Mouse (Mus musculus) hindbrain, embryonic 13.5 days (tissue): Measurements from ENCODE around the gene Timm13. TPM values are rescaled to one million over a fixed set of nuclear protein-coding genes. Genes with fewer than 3 reads are reported as not detected.

Experiments used
- ATAC-seq: fragments of 200-750 bp; cut with Nextera tagmentation; 2 replicates; pipeline ENCODE4 v1.8.0; 2017; ENCODE audit warnings: moderate TSS enrichment; ENCODE audit not compliant: low FRiP score
- H3K27ac ChIP-seq: fragments of 300-500 bp; sonication (generic); 2 replicates; pipeline ENCODE4 v1.5.1; 2015; ENCODE audit warnings: inconsistent platforms, mild to moderate bottlenecking, moderate library complexity
- H3K27me3 ChIP-seq: fragments of 300-500 bp; sonication (generic); 2 replicates; pipeline ENCODE4 v1.6.1; 2015; ENCODE audit warnings: mild to moderate bottlenecking, inconsistent platforms
- H3K36me3 ChIP-seq: fragments of 300-500 bp; sonication (generic); 2 replicates; pipeline ENCODE4 v1.6.1; 2015; ENCODE audit warnings: mild to moderate bottlenecking, inconsistent platforms
- H3K4me1 ChIP-seq: fragments of 300-500 bp; sonication (generic); replicated peaks from 2 replicates; pipeline ENCODE4 v1.6.1; 2015; ENCODE audit warnings: inconsistent platforms
- H3K4me2 ChIP-seq: fragments of 300-500 bp; sonication (generic); 2 replicates; pipeline ENCODE4 v1.6.1; 2015; ENCODE audit warnings: inconsistent platforms, mild to moderate bottlenecking, moderate library complexity
- H3K4me3 ChIP-seq: fragments of 300-500 bp; sonication (generic); 2 replicates; pipeline ENCODE4 v1.5.1; 2015; ENCODE audit warnings: mild to moderate bottlenecking, inconsistent platforms
- H3K9ac ChIP-seq: fragments of 300-500 bp; sonication (generic); 2 replicates; pipeline ENCODE4 v1.6.1; 2015; ENCODE audit warnings: mild to moderate bottlenecking, inconsistent platforms
- H3K9me3 ChIP-seq: fragments of 300-500 bp; sonication (generic); 2 replicates; pipeline ENCODE4 v1.6.1; 2016; ENCODE audit warnings: inconsistent platforms
- WGBS: fragments of 180-500 bp; shearing (Covaris S2); methylation state at CpG from one replicate; pipeline ENCODE4 v1.1.7; 2015; 5-methylcytosine and 5-hydroxymethylcytosine counted together
- polyA plus RNA-seq: library from polyadenylated mRNA; unstranded; fragments of >200 nt; fragmentation: Nextera tagmentation; extraction: Ambion mirVana; gene quantifications from 2 replicates; pipeline ENCODE4 v1.2.1, GENCODE M21; 2015

Timm13 gene
- polyA plus RNA-seq, 1 experiment from 2014 or later, result 333 TPM

DNA sequence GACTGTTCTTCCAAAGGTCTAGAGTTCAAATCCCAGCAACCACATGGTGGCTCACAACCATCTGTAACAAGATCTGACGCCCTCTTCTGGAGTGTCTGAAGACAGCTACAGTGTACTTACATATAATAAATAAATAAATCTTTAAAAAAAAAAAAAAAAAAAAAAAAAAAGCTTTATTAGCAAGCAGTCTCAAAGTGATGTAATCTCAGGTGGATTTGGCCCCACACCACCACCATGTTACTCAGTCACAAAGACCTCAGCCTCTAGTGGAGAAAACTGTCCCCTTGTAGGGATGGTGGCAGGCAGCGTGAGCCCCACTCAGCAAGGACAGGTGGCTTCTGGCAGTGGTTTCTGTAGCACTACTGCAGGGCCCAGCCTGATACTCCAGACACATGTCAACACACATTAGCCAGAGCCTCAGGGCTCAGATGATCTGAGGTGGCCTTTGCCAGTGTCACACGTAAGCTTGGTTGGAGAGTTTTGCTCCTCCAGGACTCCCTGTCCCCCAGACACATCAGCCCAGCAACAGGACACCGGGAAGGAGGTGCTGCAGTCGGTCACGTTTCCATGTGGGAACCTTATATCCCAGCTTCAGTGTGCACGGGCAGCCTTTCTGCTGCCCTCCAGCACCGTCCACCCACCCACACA is 12.7 kb upstream of the Timm13 start:
- no peaks in the 10 kb centered on the region for H3K9me3 ChIP-seq
- H3K4me2 ChIP-seq, result no peak overlapping the region
- WGBS, result 85% methylated on average over 8 of the region's 8 CpGs
- 0 out of 2 replicates have a peak overlapping the region, but pooled peaks have one; percentile 19 for H3K9ac ChIP-seq
- peaks cover 67% of the 10 kb centered on the region for H3K36me3 ChIP-seq
- H3K27ac ChIP-seq, result no peak overlapping the region
- no peak for ATAC-seq
- peaks cover 33% of the 10 kb centered on the region for H3K4me1 ChIP-seq
- no peaks in the 10 kb centered on the region for H3K27me3 ChIP-seq
- H3K4me3 ChIP-seq, result no peak overlapping the region

- H3K9ac ChIP-seq, result no peak overlapping the region
- no peaks in the 10 kb centered on the region for H3K9me3 ChIP-seq
- no peak for ATAC-seq
- no peak overlapping the region for H3K27ac ChIP-seq
- H3K4me2 ChIP-seq, result no peak overlapping the region
- no peak overlapping the region for H3K4me3 ChIP-seq
- H3K36me3 ChIP-seq, result peaks cover 83% of the 10 kb centered on the region
- H3K27me3 ChIP-seq, result no peaks in the 10 kb centered on the region
- H3K4me1 ChIP-seq, result peaks cover 26% of the 10 kb centered on the region
Observed at GRCm38 (mm10) chr10:80911891-80912290, 11.1 kb upstream of the Timm13 start.

- 91% methylated on average over 4 of the region's 4 CpGs for WGBS
- ATAC-seq, result no peak
- peaks cover 86% of the 10 kb centered on the region for H3K36me3 ChIP-seq
- no peak overlapping the region for H3K27ac ChIP-seq
- no peaks in the 10 kb centered on the region for H3K9me3 ChIP-seq
- H3K9ac ChIP-seq, result no peak overlapping the region
- H3K4me2 ChIP-seq, result no peak overlapping the region
- H3K27me3 ChIP-seq, result no peaks in the 10 kb centered on the region
- H3K4me1 ChIP-seq, result peaks cover 20% of the 10 kb centered on the region
- no peak overlapping the region for H3K4me3 ChIP-seq
Observed at GRCm38 (mm10) chr10:80911354-80911753, 10.6 kb upstream of the Timm13 start.

DNA sequence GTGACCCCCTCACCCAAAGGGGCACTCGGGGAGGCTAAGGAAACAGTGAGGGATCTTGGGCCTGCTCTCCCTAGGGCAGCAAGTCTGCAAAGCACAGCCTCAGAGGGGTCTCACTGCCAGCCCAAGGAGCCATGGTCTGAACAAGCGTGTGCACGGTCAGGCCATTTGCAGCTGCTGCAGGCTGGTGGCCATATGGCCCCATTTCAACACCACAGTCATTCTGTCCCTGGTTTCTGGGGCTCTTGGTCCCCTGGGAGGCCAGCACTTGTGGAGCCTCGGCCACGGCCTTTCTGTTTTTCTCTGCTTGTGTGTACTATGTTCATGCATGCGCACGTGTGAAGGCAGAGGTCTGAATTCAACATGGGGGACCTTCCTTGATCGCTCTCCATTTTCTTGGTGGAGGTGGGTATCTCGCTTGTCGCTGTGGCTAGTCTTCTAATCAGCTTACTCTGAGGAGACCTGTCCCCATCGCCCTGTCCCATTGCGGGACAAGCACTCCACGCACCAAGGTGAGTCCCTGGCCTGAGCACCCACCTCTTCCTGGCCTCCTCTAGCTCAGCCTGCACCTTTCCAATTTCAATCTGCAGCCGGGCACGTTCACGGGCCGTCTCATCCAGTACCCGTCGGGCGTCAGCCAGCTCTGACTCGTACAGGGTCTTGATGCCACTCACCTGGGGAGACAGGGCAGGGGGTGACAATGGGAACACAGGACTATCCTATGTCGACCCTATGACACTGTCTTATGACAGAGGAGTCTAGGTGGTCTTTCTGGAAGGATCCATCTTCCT is 8.8 kb upstream of the Timm13 start:
- no peak overlapping the region for H3K9ac ChIP-seq
- no peaks in the 10 kb centered on the region for H3K27me3 ChIP-seq
- WGBS, result 91% methylated on average over 22 of the region's 22 CpGs
- no peak overlapping the region for H3K4me3 ChIP-seq
- H3K27ac ChIP-seq, result no peak overlapping the region
- peaks cover 3% of the 10 kb centered on the region; the same call in 1 of the 2 replicates for H3K4me1 ChIP-seq
- no peak for ATAC-seq
- peaks cover 91% of the 10 kb centered on the region for H3K36me3 ChIP-seq
- no peak overlapping the region for H3K4me2 ChIP-seq
- H3K9me3 ChIP-seq, result no peaks in the 10 kb centered on the region

- H3K36me3 ChIP-seq, result peaks cover 76% of the 10 kb centered on the region
- H3K9ac ChIP-seq, result no peak overlapping the region
- H3K4me2 ChIP-seq, result no peak overlapping the region
- 92% methylated on average over 11 of the region's 11 CpGs for WGBS
- H3K9me3 ChIP-seq, result no peaks in the 10 kb centered on the region
- ATAC-seq, result no peak
- H3K4me1 ChIP-seq, result peaks cover 9% of the 10 kb centered on the region
- H3K4me3 ChIP-seq, result no peak overlapping the region
- H3K27me3 ChIP-seq, result no peaks in the 10 kb centered on the region
- H3K27ac ChIP-seq, result no peak overlapping the region
Observed at GRCm38 (mm10) chr10:80904709-80905108, 3.9 kb upstream of the Timm13 start.

GRCm38 (mm10) chr10:80904004-80904693 is 3.4 kb upstream of the Timm13 start:
- Histone ChIP-seq H3K36me3 (peaks cover 74% of the 10 kb centered on the region), H3K27ac (no peak overlapping the region), H3K4me2 (no peak overlapping the region), H3K4me1 (peaks cover 14% of the 10 kb centered on the region), H3K4me3 (no peak overlapping the region), H3K9ac (no peak overlapping the region), H3K9me3 (no peaks in the 10 kb centered on the region), H3K27me3 (no peaks in the 10 kb centered on the region)
- WGBS, result 88% methylated on average over 28 of the region's 28 CpGs
- no peak for ATAC-seq

DNA sequence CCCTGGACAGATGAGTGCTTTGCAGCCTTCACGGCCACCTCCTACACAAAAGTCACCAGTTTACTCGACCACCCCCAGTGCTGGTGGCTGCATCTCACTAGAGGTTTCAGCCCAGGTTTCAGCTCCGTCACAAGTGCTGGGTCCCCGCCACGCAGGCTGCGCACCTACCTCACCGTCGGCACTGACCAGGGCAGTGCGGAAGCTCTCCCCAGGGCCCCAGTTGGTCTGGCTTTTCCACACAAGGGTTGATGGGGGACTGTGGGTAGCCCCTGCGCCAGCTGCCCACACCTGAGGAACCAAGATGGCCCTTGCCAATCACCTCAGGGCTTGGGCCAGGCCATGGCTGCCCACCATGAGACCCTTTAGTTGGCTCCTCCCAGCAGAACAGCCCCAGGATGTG is 2.5 kb upstream of the Timm13 start:
- Histone ChIP-seq H3K27ac (no peak overlapping the region), H3K4me1 (peaks cover 22% of the 10 kb centered on the region), H3K9ac (no peak overlapping the region), H3K4me2 (no peak overlapping the region), H3K36me3 (peaks cover 74% of the 10 kb centered on the region), H3K9me3 (no peaks in the 10 kb centered on the region), H3K27me3 (no peaks in the 10 kb centered on the region), H3K4me3 (no peak overlapping the region)
- ATAC-seq, result no peak
- 94% methylated on average over 10 of the region's 10 CpGs for WGBS

- Histone ChIP-seq H3K9ac (peak overlapping the region; percentile 44; the same call in 1 of the 2 replicates), H3K36me3 (peaks cover 66% of the 10 kb centered on the region), H3K9me3 (no peaks in the 10 kb centered on the region), H3K4me3 (no peak overlapping the region), H3K4me1 (peaks cover 30% of the 10 kb centered on the region), H3K4me2 (no peak overlapping the region), H3K27ac (no peak overlapping the region), H3K27me3 (no peaks in the 10 kb centered on the region)
- 95% methylated on average over 9 of the region's 9 CpGs for WGBS
- ATAC-seq, result no peak
Observed at GRCm38 (mm10) chr10:80902273-80902940, 1.6 kb upstream of the Timm13 start.

- H3K4me1 ChIP-seq, result peaks cover 30% of the 10 kb centered on the region
- H3K9me3 ChIP-seq, result no peaks in the 10 kb centered on the region
- H3K27ac ChIP-seq, result peak overlapping the region; percentile 52
- H3K9ac ChIP-seq, result peak overlapping the region; percentile 44; the same call in 1 of the 2 replicates
- H3K4me2 ChIP-seq, result peak overlapping the region; percentile 40
- no peak for ATAC-seq
- H3K36me3 ChIP-seq, result peaks cover 62% of the 10 kb centered on the region
- H3K4me3 ChIP-seq, result peak overlapping the region; percentile 78; the same call in 1 of the 2 replicates
- no peaks in the 10 kb centered on the region for H3K27me3 ChIP-seq
- 90% methylated on average over 19 of the region's 19 CpGs for WGBS
Observed at GRCm38 (mm10) chr10:80901409-80902272, 872 bp upstream of the Timm13 start.

GRCm38 (mm10) chr10:80899591-80900317 is 1.0 kb downstream of the Timm13 start:
- Histone ChIP-seq H3K27ac (peak overlapping the region; percentile 93), H3K27me3 (no peaks in the 10 kb centered on the region), H3K9me3 (no peaks in the 10 kb centered on the region), H3K4me2 (peak overlapping the region; percentile 98), H3K9ac (peak overlapping the region; percentile 88), H3K4me3 (peak overlapping the region; percentile 78), H3K36me3 (peaks cover 43% of the 10 kb centered on the region), H3K4me1 (peaks cover 30% of the 10 kb centered on the region)
- 0 out of 2 replicates have a peak, but pooled peaks have one; percentile 1 for ATAC-seq
- WGBS, result 16% methylated on average over 25 of the region's 25 CpGs

DNA sequence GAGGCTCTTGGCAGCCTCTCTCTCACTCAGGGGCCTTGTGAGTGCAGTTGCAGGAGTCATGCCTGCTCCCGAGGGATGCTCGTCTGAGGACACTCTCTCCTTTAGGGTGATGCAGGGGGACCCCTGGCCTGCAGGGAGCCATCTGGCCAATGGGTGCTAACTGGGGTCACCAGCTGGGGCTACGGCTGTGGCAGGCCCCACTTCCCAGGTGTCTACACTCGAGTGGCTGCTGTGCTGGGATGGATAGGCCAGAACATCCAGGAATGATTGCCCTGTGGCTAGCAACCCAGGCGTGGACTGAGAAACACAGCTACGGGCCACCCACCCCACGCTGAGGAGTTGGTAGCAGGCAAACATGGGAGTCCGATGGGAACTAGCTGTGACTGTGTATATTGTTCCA is 1.7 kb downstream of the Timm13 start:
- H3K4me3 ChIP-seq, result peak overlapping the region; percentile 78
- peak overlapping the region; percentile 98 for H3K4me2 ChIP-seq
- no peak for ATAC-seq
- H3K27me3 ChIP-seq, result no peaks in the 10 kb centered on the region
- WGBS, result 87% methylated on average over 8 of the region's 8 CpGs
- H3K36me3 ChIP-seq, result peaks cover 36% of the 10 kb centered on the region
- H3K9ac ChIP-seq, result 0 out of 2 replicates have a peak overlapping the region, but pooled peaks have one; percentile 88
- no peaks in the 10 kb centered on the region for H3K9me3 ChIP-seq
- H3K27ac ChIP-seq, result no peak overlapping the region
- peaks cover 30% of the 10 kb centered on the region for H3K4me1 ChIP-seq
